Mouse (Mus musculus): Measurements from ENCODE around the gene Dhx16. TPM values are rescaled to one million over a fixed set of nuclear protein-coding genes. Genes with fewer than 3 reads are reported as not detected.

Dhx16 gene
- total and polyA plus RNA-seq, 3 experiments: 79.2 to 101 TPM; not detected in 1

DNA sequence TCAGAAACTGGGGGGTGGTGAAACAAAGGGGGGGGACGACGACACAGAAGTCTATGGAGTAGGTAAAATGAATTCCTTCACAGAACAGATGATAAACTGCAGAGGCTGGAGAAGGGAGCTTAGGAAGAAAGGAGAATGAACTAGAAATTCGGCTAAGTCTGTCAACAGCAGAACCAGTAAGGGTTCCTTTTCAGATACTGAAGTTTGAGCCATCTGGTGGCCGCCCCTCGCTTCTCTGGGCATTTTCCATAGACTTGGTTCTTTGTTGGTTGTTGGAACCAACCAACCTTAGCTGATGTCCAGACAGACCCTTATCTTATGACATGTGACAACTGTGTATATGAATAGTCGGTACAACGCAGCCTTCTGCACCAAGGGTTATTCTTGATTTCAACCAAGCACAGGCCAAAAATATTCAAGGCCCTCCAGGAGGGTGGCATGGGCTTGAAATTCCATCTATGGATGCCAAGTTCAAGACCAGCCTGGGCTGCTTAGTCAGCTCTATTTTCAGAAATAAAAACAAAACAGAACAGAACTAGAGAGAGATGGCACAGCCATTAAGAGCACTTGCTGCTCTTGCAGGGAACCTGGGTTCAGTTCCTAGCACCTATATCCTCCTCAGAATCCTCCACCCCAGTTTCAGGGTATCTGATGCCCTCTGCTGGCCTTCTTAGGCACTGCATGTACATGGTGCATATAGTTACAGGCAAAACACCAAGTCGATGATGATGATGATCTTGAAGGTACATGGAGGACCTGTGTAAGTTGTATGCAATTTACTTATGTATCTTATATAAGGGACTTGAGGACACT, 8.5 kb upstream of the Dhx16 start (continued):
- TF ChIP-seq MYB (IDR thresholded peaks at IDR 0.05; ENCODE audit: low read depth, low read length) (no peak), CTCF (IDR thresholded peaks at IDR 0.05 in 2 of 3, conservative IDR thresholded peaks at IDR 0.05 in 1 of 3; ENCODE audit: control insufficient read depth in 1 of 3, insufficient read depth in 1 of 3, low read depth in 2 of 3, low read length in 3 of 3, poor library complexity in 1 of 3, severe bottlenecking in 1 of 3) (peak; percentile 59 to 80 (median 73)), TCF12 (IDR thresholded peaks at IDR 0.05; ENCODE audit: low read depth, low read length) (no peak), MAFK (IDR thresholded peaks at IDR 0.05; ENCODE audit: borderline replicate concordance, low read depth, low read length) (no peak), UBTF (IDR thresholded peaks at IDR 0.05; ENCODE audit: borderline replicate concordance, insufficient read depth, low read depth, low read length) (no peak), MEF2A (IDR thresholded peaks at IDR 0.05; ENCODE audit: extremely low read depth, insufficient replicate concordance, low read depth, low read length, poor library complexity, severe bottlenecking) (no peak), KAT2A (conservative IDR thresholded peaks at IDR 0.05; ENCODE audit: low read depth, low read length) (no peak), POLR2A (IDR thresholded peaks at IDR 0.05; ENCODE audit: control insufficient read depth in 1 of 2, insufficient read depth in 1 of 2, low read depth in 1 of 2, low read length in 2 of 2, poor library complexity in 1 of 2) (0 out of 4 replicates have a peak, but pooled peaks of 1 of the 2 experiments have one; percentile 3), ELF1 (IDR thresholded peaks at IDR 0.05; ENCODE audit: low read depth, low read length) (no peak), USF1 (IDR thresholded peaks at IDR 0.05; ENCODE audit: low read depth, low read length) (0 out of 2 replicates have a peak, but pooled peaks have one; percentile 8), NELFE (IDR thresholded peaks at IDR 0.05; ENCODE audit: low read depth, low read length) (no peak), SMC3 (IDR thresholded peaks at IDR 0.05; ENCODE audit: low read depth, low read length) (peak; percentile 76), RAD21 (IDR thresholded peaks at IDR 0.05; ENCODE audit: low read depth, low read length) (peak; percentile 70), ZKSCAN1 (IDR thresholded peaks at IDR 0.05; ENCODE audit: low read depth, low read length) (no peak), POLR2AphosphoS2 (IDR thresholded peaks at IDR 0.05; ENCODE audit: low read length) (no peak), GATA1 (IDR thresholded peaks at IDR 0.05; ENCODE audit: low read depth, low read length) (no peak), MXI1 (IDR thresholded peaks at IDR 0.05; ENCODE audit: low read depth, low read length) (no peak), CHD1 (IDR thresholded peaks at IDR 0.05; ENCODE audit: low read depth, low read length) (no peak), MAZ (IDR thresholded peaks at IDR 0.05; ENCODE audit: low read depth, low read length) (no peak), CHD2 (IDR thresholded peaks at IDR 0.05; ENCODE audit: low read length) (no peak)

DNA sequence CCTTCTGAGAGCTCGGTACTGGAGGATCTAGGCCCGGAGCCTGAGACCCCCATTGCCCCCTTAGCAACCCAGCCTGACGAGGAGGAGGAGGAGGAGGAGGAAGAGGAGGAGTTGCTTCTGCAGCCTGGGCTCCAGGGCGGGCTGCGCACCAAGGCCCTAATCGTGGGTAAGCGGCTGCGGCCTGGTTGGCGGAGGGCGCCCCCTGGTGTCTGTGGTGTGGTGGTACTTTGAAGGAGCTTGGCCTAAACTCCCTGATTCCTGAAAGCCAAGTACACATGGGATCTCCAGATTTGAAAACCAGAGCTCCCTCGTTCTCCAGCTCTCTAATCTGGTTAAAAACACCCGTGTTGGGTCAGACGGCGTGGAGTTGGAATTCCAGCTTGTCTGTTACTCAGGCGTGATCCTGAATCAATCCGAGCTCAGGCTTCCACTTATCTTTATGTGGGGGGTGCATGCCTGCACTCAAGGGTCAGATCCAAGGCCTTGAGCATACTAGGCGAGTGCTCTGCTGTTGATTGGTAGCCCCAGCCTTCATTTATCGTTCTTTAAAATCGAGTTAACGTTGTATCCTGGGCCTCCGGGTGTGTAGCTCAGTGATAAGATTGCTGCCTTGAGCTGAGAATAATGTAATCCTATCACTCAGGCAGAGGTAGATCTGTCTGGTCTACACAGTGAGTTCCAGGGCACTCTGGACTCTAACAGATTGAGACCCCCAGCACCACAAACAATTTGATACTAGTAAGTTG, 5.7 kb upstream of the Dhx16 start:
- peak overlapping the region in 1 of 2 experiments; percentile 15; a peak in 2 of 4 replicates for H3K4me3 ChIP-seq (ENCODE audit: control insufficient read depth in 1 of 2, insufficient read depth in 1 of 2, low read depth in 2 of 2, low read length in 2 of 2)
- peaks cover 8% of the 10 kb centered on the region for H3K79me2 ChIP-seq (ENCODE audit: control insufficient read depth, insufficient read depth, low read length, poor library complexity)
- peak overlapping the region; percentile 49 for H3K9ac ChIP-seq (ENCODE audit: control insufficient read depth, low read depth, low read length, poor library complexity, severe bottlenecking)
- DNase-seq (ENCODE audit: low read depth, low spot score): peak; percentile 90
- H3K27me3 ChIP-seq (ENCODE audit: control insufficient read depth in 1 of 2, insufficient read depth in 2 of 2, low read length in 2 of 2): no peaks in the 10 kb centered on the region
- peaks cover 0 to 14% of the 10 kb centered on the region in 2 experiments; a peak in 2 of 4 replicates for H3K36me3 ChIP-seq (ENCODE audit: control insufficient read depth in 1 of 2, insufficient read depth in 2 of 2, low read length in 2 of 2)
- peak overlapping the region; percentile 65 for H3K27ac ChIP-seq (ENCODE audit: control insufficient read depth, low read depth, low read length)
- no peaks in the 10 kb centered on the region for H3K9me3 ChIP-seq (replicated peaks; ENCODE audit: insufficient read depth, low read length)
- peaks cover 0 to 14% of the 10 kb centered on the region in 2 experiments; a peak in 3 of 4 replicates for H3K4me1 ChIP-seq (ENCODE audit: control insufficient read depth in 1 of 2, insufficient read depth in 2 of 2, low read length in 2 of 2)
- TF ChIP-seq CTCF (IDR thresholded peaks at IDR 0.05 in 2 of 3, conservative IDR thresholded peaks at IDR 0.05 in 1 of 3; ENCODE audit: control insufficient read depth in 1 of 3, insufficient read depth in 1 of 3, low read depth in 2 of 3, low read length in 3 of 3, poor library complexity in 1 of 3, severe bottlenecking in 1 of 3): peak; percentile 88 to 98 (median 95)
- TF ChIP-seq MEF2A (IDR thresholded peaks at IDR 0.05; ENCODE audit: extremely low read depth, insufficient replicate concordance, low read depth, low read length, poor library complexity, severe bottlenecking): no peak
- TF ChIP-seq USF2 (IDR thresholded peaks at IDR 0.05; ENCODE audit: borderline replicate concordance in 1 of 2, insufficient read depth in 1 of 2, low read depth in 1 of 2, low read length in 2 of 2): no peak
- TF ChIP-seq POLR2A (IDR thresholded peaks at IDR 0.05; ENCODE audit: control insufficient read depth in 1 of 2, insufficient read depth in 1 of 2, low read depth in 1 of 2, low read length in 2 of 2, poor library complexity in 1 of 2): no peak
- TF ChIP-seq NELFE (IDR thresholded peaks at IDR 0.05; ENCODE audit: low read depth, low read length): no peak
- peak; percentile 96 for TF ChIP-seq SMC3 (IDR thresholded peaks at IDR 0.05; ENCODE audit: low read depth, low read length)
- TF ChIP-seq BHLHE40 (IDR thresholded peaks at IDR 0.05; ENCODE audit: borderline replicate concordance, low read depth, low read length): peak; percentile 4; the same call in 1 of the 2 replicates
- 0 out of 2 replicates have a peak, but pooled peaks have one; percentile 22 for TF ChIP-seq ETS1 (IDR thresholded peaks at IDR 0.05; ENCODE audit: low read depth, low read length)
- no peak for TF ChIP-seq UBTF (IDR thresholded peaks at IDR 0.05; ENCODE audit: borderline replicate concordance, insufficient read depth, low read depth, low read length)
- no peak for TF ChIP-seq CHD1 (IDR thresholded peaks at IDR 0.05; ENCODE audit: low read depth, low read length)
- TF ChIP-seq TAL1 (IDR thresholded peaks at IDR 0.05; ENCODE audit: low read length): peak; percentile 46; the same call in 1 of the 2 replicates
- TF ChIP-seq ELF1 (IDR thresholded peaks at IDR 0.05; ENCODE audit: low read depth, low read length): no peak
- TF ChIP-seq SIN3A (IDR thresholded peaks at IDR 0.05; ENCODE audit: low read length): peak; percentile 60; the same call in 1 of the 2 replicates
- TF ChIP-seq USF1 (IDR thresholded peaks at IDR 0.05; ENCODE audit: low read depth, low read length): no peak
- peak; percentile 51; the same call in 1 of the 2 replicates for TF ChIP-seq RCOR1 (IDR thresholded peaks at IDR 0.05; ENCODE audit: low read depth, low read length)
- no peak for TF ChIP-seq POLR2AphosphoS5 (IDR thresholded peaks at IDR 0.05; ENCODE audit: borderline replicate concordance, low read depth, low read length)
- TF ChIP-seq JUND (IDR thresholded peaks at IDR 0.05; ENCODE audit: low read depth, low read length): no peak
- peak; percentile 81 for TF ChIP-seq GATA1 (IDR thresholded peaks at IDR 0.05; ENCODE audit: low read depth, low read length)
